Mouse (Mus musculus): Measurements from ENCODE around the gene Kcnh2. TPM values are rescaled to one million over a fixed set of nuclear protein-coding genes. Genes with fewer than 3 reads are reported as not detected.

Gene Kcnh2
- total and polyA plus RNA-seq, 3 experiments, result 1.8 to 6.8 TPM; not detected in 1

DNA sequence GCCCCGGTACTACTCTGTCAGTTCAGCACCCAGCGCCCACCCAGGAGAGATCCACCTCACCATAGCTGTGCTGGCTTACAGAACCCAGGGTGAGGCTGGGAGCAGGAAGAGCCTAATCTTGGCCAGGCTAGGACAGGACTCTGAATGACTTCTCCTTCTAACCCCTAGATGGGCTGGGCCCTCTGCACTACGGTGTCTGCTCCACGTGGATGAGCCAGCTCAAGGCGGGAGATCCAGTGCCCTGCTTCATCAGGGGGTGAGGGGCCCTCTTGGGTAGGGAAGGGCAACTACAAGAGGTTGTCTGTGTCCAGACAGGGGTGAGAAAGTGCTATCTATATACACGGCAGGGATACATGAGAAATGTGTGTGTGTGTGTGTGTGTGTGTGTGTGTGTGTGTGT lies 30.1 kb upstream of the Kcnh2 start:
- H3K27me3 ChIP-seq (ENCODE audit: control insufficient read depth in 1 of 2, insufficient read depth in 2 of 2, low read length in 2 of 2), result no peaks in the 10 kb centered on the region
- TF ChIP-seq MAFK (IDR thresholded peaks at IDR 0.05; ENCODE audit: borderline replicate concordance, low read depth, low read length) (no peak), TCF12 (IDR thresholded peaks at IDR 0.05; ENCODE audit: low read depth, low read length) (0 out of 2 replicates have a peak, but pooled peaks have one; percentile 43), MXI1 (IDR thresholded peaks at IDR 0.05; ENCODE audit: low read depth, low read length) (peak; percentile 89), MAX (IDR thresholded peaks at IDR 0.05; ENCODE audit: low read length) (peak; percentile 91), MYC (IDR thresholded peaks at IDR 0.05; ENCODE audit: low read depth, low read length) (peak; percentile 75; the same call in 1 of the 2 replicates), GABPA (IDR thresholded peaks at IDR 0.05; ENCODE audit: low read depth, low read length) (no peak), POLR2AphosphoS2 (IDR thresholded peaks at IDR 0.05; ENCODE audit: low read length) (no peak), POLR2A (IDR thresholded peaks at IDR 0.05; ENCODE audit: control insufficient read depth in 1 of 2, insufficient read depth in 1 of 2, low read depth in 1 of 2, low read length in 2 of 2, poor library complexity in 1 of 2) (no peak), ZNF384 (IDR thresholded peaks at IDR 0.05; ENCODE audit: low read depth, low read length) (no peak), MEF2A (IDR thresholded peaks at IDR 0.05; ENCODE audit: extremely low read depth, insufficient replicate concordance, low read depth, low read length, poor library complexity, severe bottlenecking) (no peak), RAD21 (IDR thresholded peaks at IDR 0.05; ENCODE audit: low read depth, low read length) (no peak), ZMIZ1 (IDR thresholded peaks at IDR 0.05; ENCODE audit: low read depth, low read length) (no peak), MYB (IDR thresholded peaks at IDR 0.05; ENCODE audit: low read depth, low read length) (no peak), E2F4 (IDR thresholded peaks at IDR 0.05; ENCODE audit: borderline replicate concordance, low read depth, low read length) (peak; percentile 31; the same call in 1 of the 2 replicates), BHLHE40 (IDR thresholded peaks at IDR 0.05; ENCODE audit: borderline replicate concordance, low read depth, low read length) (no peak), JUND (IDR thresholded peaks at IDR 0.05; ENCODE audit: low read depth, low read length) (no peak), TAL1 (IDR thresholded peaks at IDR 0.05; ENCODE audit: low read length) (no peak), UBTF (IDR thresholded peaks at IDR 0.05; ENCODE audit: borderline replicate concordance, insufficient read depth, low read depth, low read length) (no peak), ETS1 (IDR thresholded peaks at IDR 0.05; ENCODE audit: low read depth, low read length) (no peak), CTCF (IDR thresholded peaks at IDR 0.05 in 2 of 3, conservative IDR thresholded peaks at IDR 0.05 in 1 of 3; ENCODE audit: control insufficient read depth in 1 of 3, insufficient read depth in 1 of 3, low read depth in 2 of 3, low read length in 3 of 3, poor library complexity in 1 of 3, severe bottlenecking in 1 of 3) (no peak), ELF1 (IDR thresholded peaks at IDR 0.05; ENCODE audit: low read depth, low read length) (no peak), CHD1 (IDR thresholded peaks at IDR 0.05; ENCODE audit: low read depth, low read length) (no peak), EP300 (IDR thresholded peaks at IDR 0.05; ENCODE audit: low read depth in 1 of 2, low read length in 2 of 2) (0 out of 4 replicates have a peak, but pooled peaks of 1 of the 2 experiments have one; percentile 19), RCOR1 (IDR thresholded peaks at IDR 0.05; ENCODE audit: low read depth, low read length) (no peak), SMC3 (IDR thresholded peaks at IDR 0.05; ENCODE audit: low read depth, low read length) (no peak), NELFE (IDR thresholded peaks at IDR 0.05; ENCODE audit: low read depth, low read length) (no peak), TBP (IDR thresholded peaks at IDR 0.05; ENCODE audit: low read depth, low read length) (no peak), USF1 (IDR thresholded peaks at IDR 0.05; ENCODE audit: low read depth, low read length) (no peak), NRF1 (IDR thresholded peaks at IDR 0.05; ENCODE audit: insufficient read depth, low read depth, low read length, poor library complexity, severe bottlenecking) (no peak)
- peak overlapping the region in 1 of 2 experiments; percentile 10; a peak in 1 of 4 replicates for H3K4me3 ChIP-seq (ENCODE audit: control insufficient read depth in 1 of 2, insufficient read depth in 1 of 2, low read depth in 2 of 2, low read length in 2 of 2)
- peak; percentile 80 for DNase-seq (ENCODE audit: low read depth, low spot score)
- H3K36me3 ChIP-seq (ENCODE audit: control insufficient read depth in 1 of 2, insufficient read depth in 2 of 2, low read length in 2 of 2), result peaks cover 0 to 56% of the 10 kb centered on the region in 2 experiments; a peak in 2 of 4 replicates
- H3K9ac ChIP-seq (ENCODE audit: control insufficient read depth, low read depth, low read length, poor library complexity, severe bottlenecking), result peak overlapping the region; percentile 48
- H3K27ac ChIP-seq (ENCODE audit: control insufficient read depth, low read depth, low read length), result peak overlapping the region; percentile 53
- H3K79me2 ChIP-seq (ENCODE audit: control insufficient read depth, insufficient read depth, low read length, poor library complexity), result peaks cover 8% of the 10 kb centered on the region
- peaks cover 22 to 76% of the 10 kb centered on the region in 2 experiments for H3K4me1 ChIP-seq (ENCODE audit: control insufficient read depth in 1 of 2, insufficient read depth in 2 of 2, low read length in 2 of 2)
- H3K9me3 ChIP-seq (replicated peaks; ENCODE audit: insufficient read depth, low read length), result no peaks in the 10 kb centered on the region
